Mouse (Mus musculus): ENCODE measurements at regions not wholly inside any gene's neighbourhood (a gene's known extent, or its start where the extent isn't known, plus 50 kb on each side); places are given as distances from the start of the nearest gene placed in this dataset.

GRCm38 (mm10) chr15:62466856-62467255 is 1378.1 kb downstream of the Gsdmc2 start:
- no peak for TF ChIP-seq GATA4 (IDR thresholded peaks at IDR 0.05; ENCODE audit: insufficient replicate concordance, low read length)

GRCm38 (mm10) chr15:62465026-62465839 is 1379.7 kb downstream of the Gsdmc2 start:
- TF ChIP-seq GATA4 (IDR thresholded peaks at IDR 0.05; ENCODE audit: insufficient replicate concordance, low read length), result no peak

GRCm38 (mm10) chr15:62462698-62463097 is 1382.3 kb downstream of the Gsdmc2 start:
- no peak for TF ChIP-seq GATA4 (IDR thresholded peaks at IDR 0.05; ENCODE audit: insufficient replicate concordance, low read length)

GRCm38 (mm10) chr15:62461398-62462051 is 1383.5 kb downstream of the Gsdmc2 start:
- TF ChIP-seq GATA4 (IDR thresholded peaks at IDR 0.05; ENCODE audit: insufficient replicate concordance, low read length), result no peak

- no peak for TF ChIP-seq GATA4 (IDR thresholded peaks at IDR 0.05; ENCODE audit: insufficient replicate concordance, low read length)
Observed at GRCm38 (mm10) chr15:62460724-62461123, 1384.3 kb downstream of the Gsdmc2 start.

GRCm38 (mm10) chr15:62460026-62460607 is 1384.9 kb downstream of the Gsdmc2 start:
- no peak for TF ChIP-seq GATA4 (IDR thresholded peaks at IDR 0.05; ENCODE audit: insufficient replicate concordance, low read length)

- TF ChIP-seq GATA4 (IDR thresholded peaks at IDR 0.05; ENCODE audit: insufficient replicate concordance, low read length), result no peak
Observed at GRCm38 (mm10) chr15:62457990-62458389, 1387.0 kb downstream of the Gsdmc2 start.

- TF ChIP-seq GATA4 (IDR thresholded peaks at IDR 0.05; ENCODE audit: insufficient replicate concordance, low read length), result no peak
Observed at GRCm38 (mm10) chr15:62457051-62457664, 1387.8 kb downstream of the Gsdmc2 start.

- TF ChIP-seq GATA4 (IDR thresholded peaks at IDR 0.05; ENCODE audit: insufficient replicate concordance, low read length), result no peak
Observed at GRCm38 (mm10) chr15:62456020-62456419, 1389.0 kb downstream of the Gsdmc2 start.

- TF ChIP-seq GATA4 (IDR thresholded peaks at IDR 0.05; ENCODE audit: insufficient replicate concordance, low read length), result no peak
Observed at GRCm38 (mm10) chr15:62448116-62448515, 1396.9 kb downstream of the Gsdmc2 start.

GRCm38 (mm10) chr15:62439211-62439610 is 1405.8 kb downstream of the Gsdmc2 start:
- TF ChIP-seq GATA4 (IDR thresholded peaks at IDR 0.05; ENCODE audit: insufficient replicate concordance, low read length), result no peak

- TF ChIP-seq GATA4 (IDR thresholded peaks at IDR 0.05; ENCODE audit: insufficient replicate concordance, low read length), result no peak
Observed at GRCm38 (mm10) chr15:62436631-62437030, 1408.3 kb downstream of the Gsdmc2 start.

- TF ChIP-seq GATA4 (IDR thresholded peaks at IDR 0.05; ENCODE audit: insufficient replicate concordance, low read length), result no peak
Observed at GRCm38 (mm10) chr15:62435141-62435680, 1409.8 kb downstream of the Gsdmc2 start.

- no peak for TF ChIP-seq GATA4 (IDR thresholded peaks at IDR 0.05; ENCODE audit: insufficient replicate concordance, low read length)
Observed at GRCm38 (mm10) chr15:62432742-62433245, 1412.2 kb downstream of the Gsdmc2 start.

- no peak for TF ChIP-seq GATA4 (IDR thresholded peaks at IDR 0.05; ENCODE audit: insufficient replicate concordance, low read length)
Observed at GRCm38 (mm10) chr15:62431150-62431678, 1413.8 kb downstream of the Gsdmc2 start.
